Mouse (Mus musculus): ENCODE measurements at regions not wholly inside any gene's neighbourhood (a gene's known extent, or its start where the extent isn't known, plus 50 kb on each side); places are given as distances from the start of the nearest gene placed in this dataset.

GRCm38 (mm10) chr7:69581668-69582067, 784.9 kb downstream of the Nr2f2 start:
- no peak overlapping the region for H3K9ac ChIP-seq
- peaks cover 6% of the 10 kb centered on the region; the same call in 1 of the 2 replicates for H3K27me3 ChIP-seq
- no peaks in the 10 kb centered on the region for H3K36me3 ChIP-seq
- no peak overlapping the region for H3K4me2 ChIP-seq
- H3K9me3 ChIP-seq (replicated peaks) = no peaks in the 10 kb centered on the region
- H3K27ac ChIP-seq = no peak overlapping the region
- ATAC-seq (replicated peaks; ENCODE audit: low FRiP score) = no peak
- H3K4me3 ChIP-seq (replicated peaks) = no peak overlapping the region
- WGBS = 73% methylated on average over 6 of the region's 6 CpGs
- H3K4me1 ChIP-seq = no peaks in the 10 kb centered on the region

- 34% methylated on average over 18 of the region's 18 CpGs for WGBS
- no peak for ATAC-seq (replicated peaks; ENCODE audit: low FRiP score)
- Histone ChIP-seq H3K9me3 (replicated peaks) (no peaks in the 10 kb centered on the region), H3K4me2 (no peak overlapping the region), H3K36me3 (no peaks in the 10 kb centered on the region), H3K9ac (no peak overlapping the region), H3K4me1 (no peaks in the 10 kb centered on the region), H3K27me3 (peaks cover 6% of the 10 kb centered on the region; the same call in 1 of the 2 replicates), H3K27ac (no peak overlapping the region), H3K4me3 (replicated peaks) (no peak overlapping the region)
These were observed 787.4 kb downstream of the Nr2f2 start for GRCm38 (mm10) chr7:69578958-69579810.

DNA sequence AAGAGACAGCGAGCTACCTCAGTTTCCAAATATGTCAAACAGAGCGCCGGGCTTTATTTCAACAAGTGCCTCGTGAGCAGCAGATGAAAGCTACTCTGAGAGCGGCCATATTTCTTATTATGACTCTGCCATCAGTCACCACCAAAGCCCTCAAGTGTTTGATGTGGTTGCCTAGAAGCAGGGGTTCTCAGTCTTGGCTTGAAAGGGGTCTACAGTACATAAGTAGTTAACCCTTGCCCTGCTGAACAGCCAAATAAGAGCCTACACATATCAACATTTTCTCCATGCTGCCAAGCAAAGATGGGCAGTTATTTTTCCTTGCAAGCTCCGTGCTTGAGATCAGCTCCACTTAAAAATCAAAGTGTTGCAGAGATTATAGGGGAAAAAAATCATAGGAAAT, 788.8 kb downstream of the Nr2f2 start:
- Histone ChIP-seq H3K4me3 (replicated peaks) (no peak overlapping the region), H3K4me1 (no peaks in the 10 kb centered on the region), H3K9me3 (replicated peaks) (no peaks in the 10 kb centered on the region), H3K27ac (no peak overlapping the region), H3K27me3 (peaks cover 6% of the 10 kb centered on the region; the same call in 1 of the 2 replicates), H3K4me2 (no peak overlapping the region), H3K9ac (no peak overlapping the region), H3K36me3 (no peaks in the 10 kb centered on the region)
- ATAC-seq (replicated peaks; ENCODE audit: low FRiP score) = no peak
- WGBS = 79% methylated on average over 6 of the region's 6 CpGs

DNA sequence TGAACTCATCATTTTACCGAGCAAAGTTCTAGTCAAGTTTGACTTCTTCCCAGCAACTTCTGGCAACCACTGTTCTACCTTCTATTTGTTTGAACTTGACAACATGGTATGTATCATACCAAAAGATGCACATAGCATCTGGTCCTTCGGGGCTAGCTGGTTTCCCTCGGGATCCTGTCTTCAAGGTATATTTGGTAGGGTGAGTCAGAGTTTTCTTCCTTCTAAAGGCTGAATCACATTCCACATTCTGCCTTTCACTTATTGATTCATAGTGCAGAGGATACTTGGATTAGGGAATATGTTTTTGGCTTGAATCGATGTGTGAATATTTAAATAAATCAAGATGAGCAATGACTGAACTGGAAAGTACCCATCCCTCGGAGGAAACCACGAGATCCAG, 789.9 kb downstream of the Nr2f2 start:
- H3K4me1 ChIP-seq = no peaks in the 10 kb centered on the region
- H3K4me3 ChIP-seq (replicated peaks) = no peak overlapping the region
- H3K4me2 ChIP-seq = no peak overlapping the region
- no peaks in the 10 kb centered on the region for H3K9me3 ChIP-seq (replicated peaks)
- no peak overlapping the region for H3K9ac ChIP-seq
- WGBS = 85% methylated on average over 6 of the region's 6 CpGs
- no peaks in the 10 kb centered on the region for H3K36me3 ChIP-seq
- no peak overlapping the region for H3K27ac ChIP-seq
- no peak for ATAC-seq (replicated peaks; ENCODE audit: low FRiP score)
- H3K27me3 ChIP-seq = peaks cover 6% of the 10 kb centered on the region; the same call in 1 of the 2 replicates

DNA sequence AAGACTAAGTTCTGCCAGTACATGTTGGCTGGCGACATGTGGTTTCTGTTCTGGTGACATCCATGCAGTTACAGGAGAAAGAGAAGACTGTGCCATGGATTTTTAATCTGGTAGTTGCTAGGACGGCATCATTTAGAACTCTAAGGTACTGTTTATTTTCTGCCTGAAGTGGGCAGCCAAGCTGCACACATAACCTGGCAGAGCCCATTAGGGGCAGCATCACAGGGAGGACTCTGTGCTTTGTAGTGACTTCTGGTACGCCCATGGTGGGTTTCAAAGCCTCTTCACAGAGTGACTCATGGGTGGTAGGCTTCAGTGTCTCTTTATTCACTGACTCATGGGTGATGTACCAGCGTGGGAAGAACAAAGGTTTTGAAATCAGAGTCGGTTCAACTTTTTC, 792.8 kb downstream of the Nr2f2 start:
- no peak for ATAC-seq (replicated peaks; ENCODE audit: low FRiP score)
- WGBS = 76% methylated on average over 5 of the region's 5 CpGs
- Histone ChIP-seq H3K9ac (no peak overlapping the region), H3K4me3 (replicated peaks) (no peak overlapping the region), H3K27me3 (no peaks in the 10 kb centered on the region), H3K4me2 (no peak overlapping the region), H3K36me3 (no peaks in the 10 kb centered on the region), H3K9me3 (replicated peaks) (no peaks in the 10 kb centered on the region), H3K27ac (no peak overlapping the region), H3K4me1 (no peaks in the 10 kb centered on the region)

DNA sequence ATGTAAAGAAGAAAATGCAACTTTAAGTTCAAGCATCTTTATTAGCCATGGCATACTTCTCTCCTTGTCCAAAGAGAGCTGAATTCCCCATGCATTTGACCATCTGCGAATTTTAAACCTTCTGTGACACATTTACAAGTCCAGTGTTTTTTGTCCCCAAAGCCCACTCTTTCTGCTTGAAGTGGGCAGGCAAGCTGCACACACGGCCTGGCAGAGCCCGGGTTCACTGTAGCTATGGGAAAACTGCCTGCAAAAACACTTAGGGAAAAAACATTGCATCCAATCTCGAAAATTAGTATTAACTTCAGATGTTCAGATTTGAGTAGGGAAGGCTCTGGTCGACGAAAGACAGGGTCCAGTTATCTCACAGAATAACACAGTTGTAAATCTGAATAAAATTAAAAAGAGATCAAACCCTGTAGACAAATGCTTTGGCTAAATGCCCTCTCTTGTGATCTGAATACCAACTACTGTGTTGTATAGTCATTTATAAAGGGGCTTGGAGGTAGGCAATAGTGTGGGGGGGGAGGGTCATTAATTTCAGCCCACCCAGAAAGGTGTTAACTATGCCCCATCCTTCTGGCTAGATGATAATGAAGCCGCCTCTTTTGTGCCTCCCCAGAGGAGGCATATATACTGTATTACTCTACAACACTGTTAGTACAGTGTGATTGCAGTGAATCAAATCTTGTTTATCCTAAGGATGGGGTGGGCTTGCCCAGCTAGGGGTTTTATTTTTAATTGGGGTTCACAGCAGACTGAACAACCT, 793.7 kb downstream of the Nr2f2 start:
- Histone ChIP-seq H3K4me3 (replicated peaks) (no peak overlapping the region), H3K36me3 (no peaks in the 10 kb centered on the region), H3K27me3 (no peaks in the 10 kb centered on the region), H3K27ac (no peak overlapping the region), H3K9me3 (replicated peaks) (no peaks in the 10 kb centered on the region), H3K9ac (no peak overlapping the region), H3K4me1 (no peaks in the 10 kb centered on the region), H3K4me2 (no peak overlapping the region)
- 72% methylated on average over 7 of the region's 7 CpGs for WGBS
- ATAC-seq (replicated peaks; ENCODE audit: low FRiP score) = no peak

GRCm38 (mm10) chr7:69566949-69567348, 799.6 kb downstream of the Nr2f2 start:
- no peak for ATAC-seq (replicated peaks; ENCODE audit: low FRiP score)
- no peak overlapping the region for H3K27ac ChIP-seq
- no peaks in the 10 kb centered on the region for H3K4me1 ChIP-seq
- 79% methylated on average over 4 of the region's 4 CpGs for WGBS
- no peak overlapping the region for H3K4me2 ChIP-seq
- no peaks in the 10 kb centered on the region for H3K9me3 ChIP-seq (replicated peaks)
- no peak overlapping the region for H3K4me3 ChIP-seq (replicated peaks)
- no peak overlapping the region for H3K9ac ChIP-seq
- H3K36me3 ChIP-seq = no peaks in the 10 kb centered on the region
- no peaks in the 10 kb centered on the region for H3K27me3 ChIP-seq

DNA sequence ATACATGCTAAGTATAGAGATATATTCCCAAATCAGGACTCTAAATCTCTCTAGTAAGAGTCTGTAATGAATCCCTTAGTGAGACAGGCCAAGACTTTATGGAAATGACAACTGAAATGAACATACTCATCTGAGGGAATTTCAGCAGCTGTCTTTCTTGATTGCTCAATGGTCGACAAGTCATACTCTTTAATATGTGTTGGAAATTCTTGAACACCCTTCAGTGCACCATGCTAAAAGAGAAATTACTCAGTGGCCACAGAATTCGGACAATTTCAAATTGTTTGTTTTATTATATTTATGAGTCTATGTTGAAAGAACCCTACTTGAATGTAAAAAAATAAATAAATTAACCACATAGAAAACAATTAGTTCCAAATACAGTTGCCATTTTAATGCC, 802.1 kb downstream of the Nr2f2 start:
- Histone ChIP-seq H3K27me3 (no peaks in the 10 kb centered on the region), H3K9ac (no peak overlapping the region), H3K4me1 (no peaks in the 10 kb centered on the region), H3K36me3 (no peaks in the 10 kb centered on the region), H3K27ac (no peak overlapping the region), H3K4me2 (no peak overlapping the region), H3K9me3 (replicated peaks) (no peaks in the 10 kb centered on the region), H3K4me3 (replicated peaks) (no peak overlapping the region)
- no peak for ATAC-seq (replicated peaks; ENCODE audit: low FRiP score)
- WGBS = 84% methylated on average over 2 of the region's 2 CpGs

- H3K36me3 ChIP-seq = no peaks in the 10 kb centered on the region
- WGBS = 68% methylated on average over 8 of the region's 8 CpGs
- H3K27ac ChIP-seq = no peak overlapping the region
- no peak overlapping the region for H3K4me2 ChIP-seq
- H3K9ac ChIP-seq = no peak overlapping the region
- no peak for ATAC-seq (replicated peaks; ENCODE audit: low FRiP score)
- H3K27me3 ChIP-seq = no peaks in the 10 kb centered on the region
- no peaks in the 10 kb centered on the region for H3K4me1 ChIP-seq
- H3K4me3 ChIP-seq (replicated peaks) = no peak overlapping the region
- no peaks in the 10 kb centered on the region for H3K9me3 ChIP-seq (replicated peaks)
These were observed 805.7 kb upstream of the Arrdc4 start for GRCm38 (mm10) chr7:69554776-69555175.

DNA sequence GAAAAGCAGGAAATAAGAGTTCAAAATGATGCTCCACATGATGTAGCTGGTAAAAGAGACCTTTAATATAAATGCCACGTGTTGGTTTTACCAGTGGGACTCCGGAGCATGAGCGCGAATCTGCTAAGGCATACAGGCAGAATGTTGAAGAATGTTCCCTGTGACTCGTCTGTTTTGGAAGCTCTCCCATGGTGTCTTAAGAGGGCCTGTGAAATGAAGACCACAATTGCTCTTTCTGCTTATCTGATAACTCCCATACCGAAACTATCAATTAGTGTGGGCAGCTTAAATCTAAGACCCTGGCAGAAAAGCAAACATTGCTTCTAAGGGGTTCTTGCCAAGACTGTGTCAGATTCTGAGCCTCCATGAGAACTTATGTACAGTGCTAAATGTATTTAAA, 804.9 kb upstream of the Arrdc4 start:
- Histone ChIP-seq H3K4me3 (replicated peaks) (no peak overlapping the region), H3K4me1 (no peaks in the 10 kb centered on the region), H3K9me3 (replicated peaks) (no peaks in the 10 kb centered on the region), H3K27ac (no peak overlapping the region), H3K27me3 (no peaks in the 10 kb centered on the region), H3K9ac (no peak overlapping the region), H3K36me3 (no peaks in the 10 kb centered on the region), H3K4me2 (no peak overlapping the region)
- ATAC-seq (replicated peaks; ENCODE audit: low FRiP score) = no peak
- WGBS = 81% methylated on average over 6 of the region's 6 CpGs

DNA sequence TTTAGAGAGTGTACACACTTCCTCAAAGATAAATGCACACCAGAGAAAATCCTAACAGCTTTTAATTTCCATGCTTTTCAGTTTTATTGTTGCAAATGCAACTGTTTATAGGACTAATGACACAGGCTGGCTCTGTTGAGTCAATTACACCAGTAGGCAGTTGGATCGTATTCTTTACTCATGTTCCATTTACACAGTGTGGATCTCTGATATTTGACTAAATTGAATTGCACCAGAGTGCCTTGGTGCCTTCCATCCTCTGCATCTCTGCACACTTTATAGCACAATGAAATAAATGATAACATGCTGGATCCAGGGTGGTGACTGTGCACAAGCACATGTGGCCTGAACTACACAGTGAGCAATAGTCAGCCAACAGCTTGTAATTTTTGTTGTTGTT, 787.0 kb upstream of the Arrdc4 start:
- no peak overlapping the region for H3K4me3 ChIP-seq (replicated peaks)
- WGBS = 71% methylated on average over 1 of the region's 1 CpGs
- ATAC-seq (replicated peaks; ENCODE audit: low FRiP score) = no peak

GRCm38 (mm10) chr7:69513966-69514365, 764.9 kb upstream of the Arrdc4 start:
- WGBS = 76% methylated on average over 2 of the region's 2 CpGs
- no peaks in the 10 kb centered on the region for H3K27me3 ChIP-seq
- no peaks in the 10 kb centered on the region for H3K4me1 ChIP-seq
- H3K4me3 ChIP-seq (replicated peaks) = no peak overlapping the region
- no peaks in the 10 kb centered on the region for H3K36me3 ChIP-seq
- no peak overlapping the region for H3K27ac ChIP-seq
- no peak for ATAC-seq (replicated peaks; ENCODE audit: low FRiP score)
- no peak overlapping the region for H3K4me2 ChIP-seq
- H3K9ac ChIP-seq = no peak overlapping the region
- H3K9me3 ChIP-seq (replicated peaks) = no peaks in the 10 kb centered on the region

More for the DNA sequence above, 787.0 kb upstream of the Arrdc4 start:
- Histone ChIP-seq H3K9ac (no peak overlapping the region), H3K4me2 (no peak overlapping the region), H3K27me3 (no peaks in the 10 kb centered on the region), H3K4me1 (no peaks in the 10 kb centered on the region), H3K9me3 (replicated peaks) (no peaks in the 10 kb centered on the region), H3K27ac (no peak overlapping the region), H3K36me3 (no peaks in the 10 kb centered on the region)

Measured in kidney, embryonic 15.5 days (tissue).